Mouse (Mus musculus) telencephalon, adult 2 months (tissue): ENCODE results near the gene Olfr846.

Source experiments
- DNase-seq: peaks from one replicate; pipeline ENCODE4 v3.0.0-alpha.2; 2011; ENCODE audit warnings: low read depth, low spot score

Olfr846 gene

DNA sequence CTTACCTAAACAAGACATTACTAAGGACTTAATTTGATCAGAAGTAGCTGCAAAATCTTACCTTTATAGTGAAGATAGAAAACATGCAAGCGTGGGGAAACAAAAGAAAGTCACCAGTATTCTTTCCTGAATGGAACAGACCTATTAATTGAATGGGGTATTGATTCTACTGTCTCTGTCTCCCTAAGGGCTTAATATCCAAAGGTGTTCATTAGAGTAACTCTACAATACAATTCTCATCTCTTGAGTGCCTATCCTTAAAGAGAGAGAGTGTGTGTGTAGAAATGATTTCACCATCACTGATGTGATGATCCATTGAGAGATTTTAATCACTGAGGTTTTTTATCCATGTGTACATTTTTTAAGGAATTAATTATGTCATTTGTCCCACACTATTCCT, at the start of gene Olfr846:
Gene Olfr846 (minus strand): TSS at position 101 of the 400 bp plus-strand sequence.
- DNase-seq, result no peak

GRCm38 (mm10) chr9:19378569-19378968, 14.8 kb upstream of the Olfr846 start, which contains the start of gene Olfr847:
Gene Olfr847 (minus strand): TSS chr9:19378669.
- no peak for DNase-seq

DNA sequence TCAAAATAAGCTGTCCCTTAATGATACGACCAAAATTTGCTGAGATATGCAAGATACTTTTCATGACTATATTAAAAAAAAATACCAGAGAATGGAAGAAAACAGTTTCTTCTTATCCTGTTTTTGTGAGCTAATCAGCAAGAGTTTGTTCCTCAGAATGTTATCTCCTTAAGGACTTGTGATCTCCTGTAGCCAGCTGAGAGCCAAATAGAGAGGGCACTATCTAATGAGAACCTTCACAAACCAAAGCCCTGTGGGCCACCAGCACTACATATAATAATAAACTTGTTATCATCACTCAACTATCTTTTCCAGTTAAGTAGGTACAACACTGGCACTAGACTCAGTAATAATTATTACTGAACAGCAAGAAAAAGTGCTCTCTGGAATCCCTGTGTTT, 27.6 kb downstream of the Olfr846 start, which contains the start of gene Olfr845:
Gene Olfr845 (plus strand): TSS at position 301 of the 400 bp plus-strand sequence.
- DNase-seq, result no peak

- DNase-seq, result no peak
These were observed 47.8 kb downstream of the Olfr846 start, which contains the start of gene Olfr844 for GRCm38 (mm10) chr9:19316047-19316446. Gene Olfr844 (plus strand): TSS chr9:19316347.
